Mouse (Mus musculus): ENCODE results near the gene Dnah8. TPM values are rescaled to one million over a fixed set of nuclear protein-coding genes. Genes with fewer than 3 reads are reported as not detected.

Dnah8 gene
- total and polyA plus RNA-seq, 3 experiments, result 15.4 to 143 (median 19.5) TPM

DNA sequence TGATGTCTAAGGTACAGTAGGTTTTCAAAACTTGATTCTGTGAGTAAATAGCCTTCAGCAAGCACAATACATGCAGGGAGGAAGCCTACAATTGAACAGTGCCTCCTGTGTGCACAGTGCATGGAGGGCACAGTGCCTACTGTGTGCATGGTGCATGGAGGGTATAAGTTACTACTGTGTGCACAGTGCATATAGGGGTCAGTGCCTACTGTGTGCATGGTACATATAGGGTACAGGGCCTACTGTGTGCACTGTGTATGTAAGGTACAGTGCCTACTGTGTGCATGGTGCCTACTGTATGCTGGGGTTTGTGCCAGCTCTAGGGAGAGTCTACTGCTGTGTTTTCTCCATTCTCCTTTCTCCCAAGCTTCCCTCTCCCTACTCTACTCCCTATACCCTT, 290.1 kb downstream of the Dnah8 start:
- no peak overlapping the region for H3K27ac ChIP-seq (ENCODE audit: control insufficient read depth, low read depth, low read length)
- no peaks in the 10 kb centered on the region for H3K27me3 ChIP-seq (ENCODE audit: control insufficient read depth in 1 of 2, insufficient read depth in 2 of 2, low read length in 2 of 2)
- H3K4me3 ChIP-seq (ENCODE audit: control insufficient read depth in 1 of 2, insufficient read depth in 1 of 2, low read depth in 2 of 2, low read length in 2 of 2), result no peak overlapping the region
- no peaks in the 10 kb centered on the region for H3K9me3 ChIP-seq (replicated peaks; ENCODE audit: insufficient read depth, low read length)
- TF ChIP-seq ZKSCAN1 (IDR thresholded peaks at IDR 0.05; ENCODE audit: low read depth, low read length) (peak; percentile 96), SIN3A (IDR thresholded peaks at IDR 0.05; ENCODE audit: low read length) (no peak)
- DNase-seq (ENCODE audit: low read depth, low spot score), result peak; percentile 3
- H3K4me1 ChIP-seq (ENCODE audit: control insufficient read depth in 1 of 2, insufficient read depth in 2 of 2, low read length in 2 of 2), result no peaks in the 10 kb centered on the region
- H3K36me3 ChIP-seq (ENCODE audit: control insufficient read depth in 1 of 2, insufficient read depth in 2 of 2, low read length in 2 of 2), result no peaks in the 10 kb centered on the region
- H3K9ac ChIP-seq (ENCODE audit: control insufficient read depth, low read depth, low read length, poor library complexity, severe bottlenecking), result no peak overlapping the region
- H3K79me2 ChIP-seq (ENCODE audit: control insufficient read depth, insufficient read depth, low read length, poor library complexity), result no peaks in the 10 kb centered on the region

DNA sequence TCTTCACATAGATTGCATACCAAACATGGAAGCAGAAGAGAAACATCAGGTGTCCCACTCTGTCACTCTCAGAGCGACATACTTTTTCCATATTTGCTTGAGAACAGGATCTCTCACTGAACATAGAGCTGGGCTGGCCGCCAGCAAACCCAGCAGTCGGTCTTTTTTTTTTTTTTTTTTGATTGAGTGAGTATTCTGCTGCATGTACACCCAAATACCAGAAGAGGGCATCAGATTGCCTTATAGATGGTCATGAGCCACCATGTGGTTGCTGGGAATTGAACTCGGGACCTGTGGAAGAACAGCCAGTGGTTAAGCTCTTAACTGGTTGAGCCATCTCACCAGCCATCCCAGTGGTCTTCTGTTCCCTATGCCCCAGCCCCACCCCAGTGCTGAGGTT, 299.4 kb downstream of the Dnah8 start:
- no peaks in the 10 kb centered on the region for H3K36me3 ChIP-seq (ENCODE audit: control insufficient read depth in 1 of 2, insufficient read depth in 2 of 2, low read length in 2 of 2)
- no peaks in the 10 kb centered on the region for H3K4me1 ChIP-seq (ENCODE audit: control insufficient read depth in 1 of 2, insufficient read depth in 2 of 2, low read length in 2 of 2)
- H3K9ac ChIP-seq (ENCODE audit: control insufficient read depth, low read depth, low read length, poor library complexity, severe bottlenecking), result no peak overlapping the region
- H3K9me3 ChIP-seq (replicated peaks; ENCODE audit: insufficient read depth, low read length), result no peaks in the 10 kb centered on the region
- TF ChIP-seq SMC3 (IDR thresholded peaks at IDR 0.05; ENCODE audit: low read depth, low read length) (peak; percentile 39), CTCF (IDR thresholded peaks at IDR 0.05 in 2 of 3, conservative IDR thresholded peaks at IDR 0.05 in 1 of 3; ENCODE audit: control insufficient read depth in 1 of 3, insufficient read depth in 1 of 3, low read depth in 2 of 3, low read length in 3 of 3, poor library complexity in 1 of 3, severe bottlenecking in 1 of 3) (peak; percentile 11 to 57 (median 29); a peak in 2 of 6 replicates), NRF1 (IDR thresholded peaks at IDR 0.05; ENCODE audit: insufficient read depth, low read depth, low read length, poor library complexity, severe bottlenecking) (no peak), RAD21 (IDR thresholded peaks at IDR 0.05; ENCODE audit: low read depth, low read length) (peak; percentile 13; the same call in 1 of the 2 replicates), CHD1 (IDR thresholded peaks at IDR 0.05; ENCODE audit: low read depth, low read length) (no peak), TAL1 (IDR thresholded peaks at IDR 0.05; ENCODE audit: low read length) (no peak), GATA1 (IDR thresholded peaks at IDR 0.05; ENCODE audit: low read depth, low read length) (no peak), MYC (IDR thresholded peaks at IDR 0.05; ENCODE audit: low read depth, low read length) (peak; percentile 40; the same call in 1 of the 2 replicates), ZNF384 (IDR thresholded peaks at IDR 0.05; ENCODE audit: low read depth, low read length) (peak; percentile 94), MAZ (IDR thresholded peaks at IDR 0.05; ENCODE audit: low read depth, low read length) (no peak), NELFE (IDR thresholded peaks at IDR 0.05; ENCODE audit: low read depth, low read length) (no peak), BHLHE40 (IDR thresholded peaks at IDR 0.05; ENCODE audit: borderline replicate concordance, low read depth, low read length) (no peak), EP300 (IDR thresholded peaks at IDR 0.05; ENCODE audit: low read depth in 1 of 2, low read length in 2 of 2) (no peak)
- H3K4me3 ChIP-seq (ENCODE audit: control insufficient read depth in 1 of 2, insufficient read depth in 1 of 2, low read depth in 2 of 2, low read length in 2 of 2), result no peak overlapping the region
- no peaks in the 10 kb centered on the region for H3K27me3 ChIP-seq (ENCODE audit: control insufficient read depth in 1 of 2, insufficient read depth in 2 of 2, low read length in 2 of 2)
- H3K79me2 ChIP-seq (ENCODE audit: control insufficient read depth, insufficient read depth, low read length, poor library complexity), result no peaks in the 10 kb centered on the region
- peak; percentile 59 for DNase-seq (ENCODE audit: low read depth, low spot score)
- H3K27ac ChIP-seq (ENCODE audit: control insufficient read depth, low read depth, low read length), result no peak overlapping the region

Other genes starting within 250 kb of the Dnah8 start
- gene Btbd9, start 47.9 kb upstream of the Dnah8 start, total RNA-seq (2012; rRNA removed), result 24.7 and 28.8 TPM in 2 replicates
- 10 to 100 TPM in 1 of 2 experiments, not detected in 1; 33.8 TPM for gene Btbd9, start 47.9 kb upstream of the Dnah8 start, polyA plus RNA-seq (2012; ENCODE audit: insufficient read depth in 1 of 2, insufficient read length in 2 of 2, low read depth in 1 of 2, low replicate concordance in 2 of 2, missing spikeins in 1 of 2)
- gene Glo1, start 2.5 kb downstream of the Dnah8 start, total RNA-seq (2012; rRNA removed), result 258 and 260 TPM in 2 replicates
- gene Glo1, start 2.5 kb downstream of the Dnah8 start, polyA plus RNA-seq (2012; ENCODE audit: insufficient read depth in 1 of 2, insufficient read length in 2 of 2, low read depth in 1 of 2, low replicate concordance in 2 of 2, missing spikeins in 1 of 2), result 100 to 1,000 TPM in 1 of 2 experiments, 10 to 100 TPM in 1; 58.5 to 288 TPM

Measured in MEL (cell line).